Mouse (Mus musculus) lung, embryonic 16.5 days (tissue): ENCODE data around the gene Zbp1. TPM values are rescaled to one million over a fixed set of nuclear protein-coding genes. Genes with fewer than 3 reads are reported as not detected.
A peak's percentile ranks its signal among the peaks of the same experiment; 100 is the strongest.

Source experiments
- ATAC-seq: fragments of 200-750 bp; cut with Nextera tagmentation; 2 replicates; pipeline ENCODE4 v1.8.0; 2017; ENCODE audit warnings: low read depth, mild to moderate bottlenecking, moderate library complexity
- H3K27ac ChIP-seq: fragments of 300-500 bp; sonication (generic); 2 replicates; pipeline ENCODE4 v1.5.1; 2014; ENCODE audit warnings: mild to moderate bottlenecking, control low read depth, low read length
- H3K27me3 ChIP-seq: fragments of 300-500 bp; sonication (generic); 2 replicates; pipeline ENCODE4 v1.6.1; 2014; ENCODE audit warnings: low read depth, low read length, mixed read lengths; ENCODE audit not compliant: control insufficient read depth, insufficient read depth
- H3K36me3 ChIP-seq: fragments of 300-500 bp; sonication (generic); 2 replicates; pipeline ENCODE4 v1.6.1; 2014; ENCODE audit warnings: low read length; ENCODE audit not compliant: control insufficient read depth, insufficient read depth
- H3K4me1 ChIP-seq: fragments of 300-500 bp; sonication (generic); replicated peaks from 2 replicates; pipeline ENCODE4 v1.6.1; 2014; ENCODE audit warnings: low read length, mixed read lengths; ENCODE audit not compliant: control insufficient read depth, insufficient read depth
- H3K4me2 ChIP-seq: fragments of 300-500 bp; sonication (generic); 2 replicates; pipeline ENCODE4 v1.6.1; 2014; ENCODE audit warnings: low read depth, low read length, control low read depth
- H3K4me3 ChIP-seq: fragments of 300-500 bp; sonication (generic); 2 replicates; pipeline ENCODE4 v1.5.1; 2014; ENCODE audit warnings: mild to moderate bottlenecking, low read length, control low read depth
- H3K9ac ChIP-seq: fragments of 300-500 bp; sonication (generic); 2 replicates; pipeline ENCODE4 v1.6.1; 2014; ENCODE audit warnings: low read length, control low read depth
- H3K9me3 ChIP-seq: fragments of 300-500 bp; sonication (generic); 2 replicates; pipeline ENCODE4 v1.6.1; 2016; ENCODE audit warnings: low read length; ENCODE audit not compliant: control insufficient read depth
- WGBS: fragments of 180-500 bp; shearing (Covaris S2); extraction: QIAGEN DNeasy Blood & Tissue Kit; methylation state at CpG from one replicate; pipeline ENCODE4 v1.1.7; 2014; 5-methylcytosine and 5-hydroxymethylcytosine counted together
- polyA plus RNA-seq: library from polyadenylated mRNA; unstranded; fragments of >200 nt; fragmentation: Nextera tagmentation; extraction: Ambion mirVana; gene quantifications from 2 replicates; pipeline ENCODE4 v1.2.1, GENCODE M21; 2015

Zbp1 gene
- polyA plus RNA-seq, result 0.55 and 1.8 TPM in 2 replicates

GRCm38 (mm10) chr2:173218416-173219141 lies at the start of gene Zbp1:
TSS of gene Zbp1 (minus strand) at chr2:173218923.
- no peak within 1 kb of the TSS for H3K9ac ChIP-seq
- 57% methylated on average over 11 of the region's 11 CpGs for WGBS
- H3K4me2 ChIP-seq, result no peak within 1 kb of the TSS
- no peak within 1 kb of the TSS for H3K27ac ChIP-seq
- ATAC-seq, result no peak
- no peaks in the 10 kb centered on the region for H3K4me1 ChIP-seq
- H3K36me3 ChIP-seq, result no peaks in the 10 kb centered on the region
- H3K27me3 ChIP-seq, result no peaks in the 10 kb centered on the region
- H3K4me3 ChIP-seq, result no peak within 1 kb of the TSS
- H3K9me3 ChIP-seq, result no peaks in the 10 kb centered on the region

DNA sequence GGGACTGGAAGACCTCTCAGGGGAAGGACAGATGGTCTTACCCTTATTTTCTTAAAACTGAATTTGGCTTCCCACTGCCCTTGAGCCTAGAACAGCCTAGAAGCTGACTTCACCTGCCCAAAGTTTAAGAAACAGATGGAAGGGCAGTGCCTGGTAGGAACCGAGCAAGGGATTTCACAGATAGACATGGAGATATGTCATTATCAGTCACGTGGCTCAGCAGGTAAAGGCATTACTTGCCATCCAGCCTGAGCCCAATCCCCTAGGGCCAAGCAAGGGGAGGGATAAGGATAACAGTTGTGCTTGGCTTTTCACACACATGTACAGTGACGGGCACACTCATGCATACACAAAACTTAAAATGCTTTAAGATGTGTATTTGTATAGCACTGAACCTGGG lies 48.8 kb upstream of the Zbp1 start:
- WGBS, result 76% methylated on average over 3 of the region's 3 CpGs
- peaks cover 64% of the 10 kb centered on the region for H3K4me1 ChIP-seq

DNA sequence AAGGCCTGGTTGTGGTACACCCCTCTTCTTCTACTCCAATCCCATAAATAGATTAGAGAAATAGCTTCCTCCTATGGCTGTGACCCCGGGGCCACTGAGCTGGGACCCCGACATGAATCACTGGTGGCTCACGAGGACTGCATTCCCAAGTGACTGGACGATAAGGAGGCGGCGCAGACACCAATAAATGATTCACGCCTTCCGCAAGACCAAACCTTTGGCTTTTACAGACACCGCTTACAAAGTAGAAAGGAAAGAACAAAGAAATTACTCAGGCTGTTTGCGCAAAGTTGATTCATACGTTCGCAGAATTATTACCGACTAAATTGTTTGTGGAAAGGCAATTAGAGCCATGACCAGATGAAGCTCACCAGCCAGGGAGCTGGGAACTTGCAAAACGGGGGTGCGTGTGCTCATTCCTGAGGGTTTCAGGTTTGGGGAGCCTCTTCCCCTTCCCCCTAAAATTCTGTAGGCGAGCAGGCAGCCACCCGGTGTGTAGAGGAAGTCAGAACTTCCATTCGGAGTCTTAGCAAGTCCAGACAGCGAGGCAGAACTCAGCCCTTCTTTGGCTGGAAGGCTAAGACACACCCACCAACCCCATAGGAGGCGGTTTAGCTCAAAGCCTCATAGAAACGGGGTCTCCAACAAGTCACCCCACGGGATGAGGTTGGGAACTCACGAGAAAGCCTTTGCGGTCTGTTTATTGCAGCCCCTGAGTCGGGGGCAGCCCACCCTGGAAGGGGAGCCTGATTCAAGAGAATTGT lies 47.8 kb upstream of the Zbp1 start:
- no peak overlapping the region for H3K4me2 ChIP-seq
- ATAC-seq, result no peak
- no peaks in the 10 kb centered on the region for H3K9me3 ChIP-seq
- no peaks in the 10 kb centered on the region for H3K36me3 ChIP-seq
- H3K27ac ChIP-seq, result no peak overlapping the region
- no peak overlapping the region for H3K4me3 ChIP-seq
- 72% methylated on average over 25 of the region's 25 CpGs for WGBS
- H3K27me3 ChIP-seq, result no peaks in the 10 kb centered on the region
- H3K9ac ChIP-seq, result no peak overlapping the region
- H3K4me1 ChIP-seq, result peaks cover 62% of the 10 kb centered on the region

More for the DNA sequence above, 48.8 kb upstream of the Zbp1 start:
- Histone ChIP-seq H3K27ac (no peak overlapping the region), H3K9ac (no peak overlapping the region), H3K27me3 (no peaks in the 10 kb centered on the region), H3K36me3 (no peaks in the 10 kb centered on the region), H3K4me3 (no peak overlapping the region), H3K4me2 (no peak overlapping the region), H3K9me3 (no peaks in the 10 kb centered on the region)
- no peak for ATAC-seq

DNA sequence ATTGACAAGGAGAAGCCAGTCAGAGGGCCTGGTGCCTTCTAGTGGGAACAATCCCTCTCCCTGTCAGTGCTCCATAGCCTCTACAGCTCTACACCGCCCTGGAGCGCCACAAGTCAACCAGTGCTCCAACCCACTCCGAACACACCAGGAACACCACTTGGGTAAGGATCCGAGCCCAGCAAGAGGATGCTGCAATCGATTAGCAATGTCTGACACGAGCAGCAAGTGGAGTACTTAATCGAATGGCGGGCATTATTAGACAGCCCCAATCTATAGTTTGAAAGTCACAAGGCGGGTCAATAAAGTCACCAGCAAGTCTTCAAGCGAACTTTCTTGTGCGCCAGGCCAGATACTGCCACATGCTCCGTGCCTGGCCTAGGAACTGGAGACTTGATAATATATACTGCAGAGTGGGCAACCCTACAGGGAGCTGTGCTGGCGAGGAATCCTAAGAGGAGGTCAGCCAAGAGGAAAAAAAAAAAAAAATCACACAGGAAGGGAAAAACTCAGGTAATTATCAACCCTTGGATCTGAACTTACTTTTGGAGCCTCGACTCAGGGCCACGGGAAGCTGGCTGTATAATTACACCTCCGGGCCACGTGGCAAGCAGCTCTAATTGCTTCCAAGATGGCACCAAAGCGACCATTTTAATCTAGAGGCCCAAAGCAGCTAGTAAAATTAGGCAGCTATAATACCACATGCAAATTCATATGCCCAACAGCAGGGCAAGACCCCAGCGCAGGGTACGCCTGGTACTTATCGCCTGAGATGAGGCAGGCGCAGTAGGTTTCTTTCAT lies 46.9 kb upstream of the Zbp1 start:
- no peaks in the 10 kb centered on the region for H3K27me3 ChIP-seq
- no peak overlapping the region for H3K4me2 ChIP-seq
- no peak overlapping the region for H3K9ac ChIP-seq
- no peak for ATAC-seq
- H3K4me1 ChIP-seq, result peaks cover 65% of the 10 kb centered on the region
- no peaks in the 10 kb centered on the region for H3K36me3 ChIP-seq
- no peaks in the 10 kb centered on the region for H3K9me3 ChIP-seq
- H3K4me3 ChIP-seq, result no peak overlapping the region
- 88% methylated on average over 22 of the region's 22 CpGs for WGBS
- no peak overlapping the region for H3K27ac ChIP-seq

DNA sequence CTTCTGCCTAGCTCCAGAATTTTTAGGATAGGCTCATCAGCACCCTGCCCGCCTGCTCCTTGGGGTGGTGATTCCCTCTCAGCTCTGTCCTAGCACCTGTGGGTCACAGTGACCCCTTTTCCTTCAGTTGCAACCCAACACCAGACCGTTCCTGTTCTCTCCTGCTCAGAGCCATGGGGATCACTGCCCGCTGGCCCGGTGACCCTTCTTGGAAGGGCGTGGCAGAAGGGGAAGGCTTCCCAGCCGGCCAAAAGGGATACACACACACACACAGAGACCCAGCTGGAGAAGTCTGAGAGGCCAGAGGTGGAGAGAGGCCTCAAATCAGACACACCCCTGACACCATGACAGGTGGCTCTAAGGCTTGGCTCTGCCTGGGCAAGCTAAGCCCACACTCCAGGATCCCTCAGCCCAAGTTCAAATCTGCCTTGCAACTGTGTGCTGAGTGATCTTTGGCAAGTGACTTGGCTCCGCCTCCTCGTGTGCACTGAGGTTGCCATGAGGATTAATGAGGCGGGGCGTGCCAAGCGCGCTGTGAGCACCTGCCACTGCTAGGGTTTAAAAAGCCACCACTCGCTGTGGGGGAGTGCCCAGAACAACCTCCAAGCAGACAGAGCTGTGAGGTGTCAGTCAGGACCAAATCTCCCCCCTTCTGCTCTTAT lies 45.9 kb upstream of the Zbp1 start:
- H3K4me3 ChIP-seq, result no peak overlapping the region
- WGBS, result 27% methylated on average over 13 of the region's 13 CpGs
- no peaks in the 10 kb centered on the region for H3K27me3 ChIP-seq
- no peak overlapping the region for H3K27ac ChIP-seq
- H3K9me3 ChIP-seq, result no peaks in the 10 kb centered on the region
- no peaks in the 10 kb centered on the region for H3K36me3 ChIP-seq
- H3K4me2 ChIP-seq, result no peak overlapping the region
- peak; percentile 45 for ATAC-seq
- no peak overlapping the region for H3K9ac ChIP-seq
- H3K4me1 ChIP-seq, result peaks cover 62% of the 10 kb centered on the region

DNA sequence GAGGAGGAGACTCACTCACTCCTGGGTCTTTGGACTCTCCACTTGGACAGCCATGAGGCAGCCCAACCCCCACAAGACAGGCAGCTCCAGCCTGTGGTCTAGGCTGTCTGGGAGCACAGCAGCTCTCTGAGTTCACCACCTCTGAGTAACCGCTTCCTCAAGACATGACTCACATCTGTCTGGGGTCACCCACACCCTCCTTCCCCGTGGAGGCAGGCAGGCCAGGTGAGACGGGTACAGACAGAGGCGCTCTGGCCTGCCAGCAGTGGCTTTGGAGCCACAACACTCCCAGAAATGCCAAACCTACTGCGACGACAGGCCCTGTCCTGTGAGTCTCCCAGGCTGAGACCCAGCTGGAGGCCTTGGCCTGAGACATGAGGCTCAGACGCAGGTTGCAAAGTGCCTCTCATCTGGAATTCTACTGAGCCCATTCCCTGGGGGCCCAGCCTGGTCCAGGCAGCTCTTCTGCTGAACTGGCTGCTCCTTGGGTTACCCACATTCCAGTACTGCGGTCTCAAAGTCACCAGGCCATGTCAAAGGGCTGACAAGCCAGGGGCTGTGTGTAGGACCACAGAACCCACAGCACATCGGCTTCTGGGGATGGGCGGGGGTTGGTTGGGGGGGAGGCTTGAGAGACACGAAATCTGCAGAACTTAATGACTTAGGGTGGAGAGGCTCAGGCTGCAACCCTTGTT lies 45.1 kb upstream of the Zbp1 start:
- no peak overlapping the region for H3K4me2 ChIP-seq
- peaks cover 66% of the 10 kb centered on the region for H3K4me1 ChIP-seq
- WGBS, result 58% methylated on average over 11 of the region's 11 CpGs
- H3K27ac ChIP-seq, result no peak overlapping the region
- H3K9ac ChIP-seq, result no peak overlapping the region; the same call in 1 of the 2 replicates
- no peaks in the 10 kb centered on the region for H3K36me3 ChIP-seq
- H3K27me3 ChIP-seq, result no peaks in the 10 kb centered on the region
- H3K9me3 ChIP-seq, result no peaks in the 10 kb centered on the region
- H3K4me3 ChIP-seq, result no peak overlapping the region
- no peak for ATAC-seq

DNA sequence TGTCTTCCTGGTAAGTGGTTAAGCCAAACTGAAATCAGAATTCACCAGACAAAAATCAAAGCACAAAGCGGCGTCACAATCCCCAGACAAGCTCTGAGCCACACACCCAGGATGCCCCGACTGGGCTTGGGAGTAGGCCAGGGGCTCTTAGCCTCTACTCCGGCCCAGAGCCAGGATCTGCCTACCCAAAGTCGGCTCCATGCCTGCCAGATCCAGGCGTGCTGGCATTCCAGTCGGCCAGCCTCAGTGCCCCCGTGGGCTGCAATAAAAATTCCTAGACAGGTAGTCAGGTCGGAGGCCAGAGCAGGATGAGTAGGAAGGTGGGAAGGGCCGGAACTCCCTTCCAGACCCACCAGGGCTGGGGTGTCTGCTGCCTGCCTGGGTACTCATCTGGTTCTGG lies 42.8 kb upstream of the Zbp1 start:
- no peaks in the 10 kb centered on the region for H3K9me3 ChIP-seq
- no peak overlapping the region for H3K27ac ChIP-seq
- H3K4me2 ChIP-seq, result no peak overlapping the region
- H3K36me3 ChIP-seq, result no peaks in the 10 kb centered on the region
- no peak overlapping the region for H3K9ac ChIP-seq
- peaks cover 82% of the 10 kb centered on the region for H3K4me1 ChIP-seq
- H3K4me3 ChIP-seq, result no peak overlapping the region
- ATAC-seq, result no peak
- whole genome bisulfite sequencing, result 65% methylated on average over 10 of the region's 10 CpGs
- no peaks in the 10 kb centered on the region for H3K27me3 ChIP-seq

GRCm38 (mm10) chr2:173258459-173259091 lies 39.9 kb upstream of the Zbp1 start:
- H3K36me3 ChIP-seq, result no peaks in the 10 kb centered on the region
- peaks cover 84% of the 10 kb centered on the region for H3K4me1 ChIP-seq
- no peak overlapping the region for H3K4me2 ChIP-seq
- no peak for ATAC-seq
- no peak overlapping the region for H3K9ac ChIP-seq
- H3K27me3 ChIP-seq, result no peaks in the 10 kb centered on the region
- H3K4me3 ChIP-seq, result no peak overlapping the region
- H3K27ac ChIP-seq, result peak overlapping the region; percentile 28
- 42% methylated on average over 9 of the region's 9 CpGs for WGBS
- no peaks in the 10 kb centered on the region for H3K9me3 ChIP-seq
